Mouse (Mus musculus): Measurements from ENCODE around the gene Gm9045. TPM values are rescaled to one million over a fixed set of nuclear protein-coding genes. Genes with fewer than 3 reads are reported as not detected.
"Not testable (repeated sequence)": the region's sequence is repeated elsewhere in the genome, so short reads cannot be mapped to it uniquely, and the experiment has no call there.

The Gm9045 gene
- 0.06 TPM in 1 of 2 replicates, not detected in the other for polyA plus RNA-seq (2015; fragmentation: Nextera tagmentation; extraction: Ambion mirVana)

DNA sequence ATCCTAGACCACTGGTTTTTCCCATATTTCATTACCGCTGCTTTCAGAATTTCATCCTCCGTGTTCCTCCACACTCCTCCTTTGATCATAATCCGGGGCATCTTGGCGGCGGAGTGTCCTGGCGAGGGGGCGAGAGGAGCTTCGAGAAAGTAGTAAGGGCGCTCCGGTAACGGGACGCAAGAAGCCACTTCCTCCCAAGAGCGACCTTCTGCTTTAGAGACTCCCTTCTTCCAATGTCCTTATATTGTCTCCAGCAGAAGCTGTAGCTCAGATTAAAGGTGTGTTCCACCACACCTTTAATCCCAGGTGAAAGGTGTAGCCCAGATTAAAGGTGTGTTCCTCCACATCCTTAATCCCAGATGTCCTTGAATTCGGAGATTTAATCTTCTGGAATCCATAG, at the start of gene Gm9045:
Gene Gm9045 (minus strand): TSS at position 101 of the 400 bp plus-strand sequence.
- H3K36me3 ChIP-seq (ENCODE audit: insufficient read depth, low read length); H3K27me3 ChIP-seq (replicated peaks; ENCODE audit: insufficient read depth, low read length); ATAC-seq; H3K4me3 ChIP-seq (ENCODE audit: low read depth, low read length); H3K27ac ChIP-seq (ENCODE audit: low read length); H3K9me3 ChIP-seq (ENCODE audit: low read length); H3K4me2 ChIP-seq (replicated peaks; ENCODE audit: low read depth, low read length); H3K9ac ChIP-seq (replicated peaks; ENCODE audit: low read depth); DNase-seq (ENCODE audit: low spot score); H3K4me1 ChIP-seq (ENCODE audit: insufficient read depth, low read depth, low read length): not testable (repeated sequence)
- WGBS = no CpG with 5 or more reads among the region's 14 CpGs

DNA sequence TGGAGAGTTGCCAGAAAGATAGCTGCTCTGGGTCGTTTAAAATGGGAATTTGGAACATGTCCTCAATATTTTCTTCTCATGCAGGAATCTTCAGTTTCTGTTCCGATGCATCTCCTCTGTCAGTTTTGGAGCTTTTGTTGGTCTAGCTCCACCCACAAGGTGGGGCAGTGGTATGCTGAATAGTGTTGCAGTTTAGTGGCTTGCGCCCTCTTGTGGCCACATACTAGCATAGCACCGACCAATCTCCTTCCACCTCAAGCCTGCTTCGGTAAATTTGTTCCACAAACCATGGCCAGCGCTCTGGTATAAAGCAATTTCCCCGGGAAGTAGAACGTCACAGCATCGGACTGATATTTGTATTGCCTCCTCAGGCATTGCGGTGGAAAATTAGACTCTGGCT, 32.8 kb upstream of the Gm9045 start:
- no peak overlapping the region for H3K4me3 ChIP-seq (ENCODE audit: low read depth, low read length)
- H3K4me2 ChIP-seq (replicated peaks; ENCODE audit: low read depth, low read length) = no peak overlapping the region

DNA sequence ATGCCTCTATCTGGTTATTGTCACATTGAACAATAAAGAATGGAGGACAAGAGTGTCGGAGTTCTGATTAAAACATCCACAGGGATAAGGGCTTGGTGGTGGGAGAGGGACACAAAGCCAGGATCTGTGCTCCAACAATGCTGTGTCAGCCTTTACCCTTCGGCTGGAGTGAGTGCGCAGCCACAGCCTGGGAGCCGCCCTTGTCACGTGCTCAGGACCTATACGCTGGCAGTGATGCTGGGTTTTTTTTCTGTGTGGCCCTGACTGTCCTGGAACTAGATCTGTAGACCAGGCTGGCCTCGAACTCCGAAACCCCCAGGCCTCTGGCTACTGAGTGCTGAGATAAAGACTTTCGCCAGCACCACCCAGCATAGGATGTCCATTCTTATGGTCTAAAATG, 31.9 kb upstream of the Gm9045 start:
- ATAC-seq (no peak), DNase-seq (ENCODE audit: low spot score) (no peak)
- no peaks in the 10 kb centered on the region for H3K36me3 ChIP-seq (ENCODE audit: insufficient read depth, low read length)
- H3K27me3 ChIP-seq (replicated peaks; ENCODE audit: insufficient read depth, low read length) = no peaks in the 10 kb centered on the region
- no peak overlapping the region for H3K4me3 ChIP-seq (ENCODE audit: low read depth, low read length)
- H3K27ac ChIP-seq (ENCODE audit: low read length) = no peak overlapping the region
- H3K9me3 ChIP-seq (ENCODE audit: low read length) = no peaks in the 10 kb centered on the region
- no peak overlapping the region for H3K9ac ChIP-seq (replicated peaks; ENCODE audit: low read depth)
- no peak for TF ChIP-seq EP300 (IDR thresholded peaks at IDR 0.05)
- no peak for TF ChIP-seq CTCF (IDR thresholded peaks at IDR 0.05)
- WGBS = 88% methylated on average over 9 of the region's 9 CpGs
- H3K4me1 ChIP-seq (ENCODE audit: insufficient read depth, low read depth, low read length) = no peaks in the 10 kb centered on the region
- no peak overlapping the region for H3K4me2 ChIP-seq (replicated peaks; ENCODE audit: low read depth, low read length)

More for the DNA sequence above, 32.8 kb upstream of the Gm9045 start:
- no peaks in the 10 kb centered on the region for H3K27me3 ChIP-seq (replicated peaks; ENCODE audit: insufficient read depth, low read length)
- DNase-seq (ENCODE audit: low spot score) (peak; percentile 90), ATAC-seq (peak; percentile 82)
- no peaks in the 10 kb centered on the region for H3K4me1 ChIP-seq (ENCODE audit: insufficient read depth, low read depth, low read length)
- peak; percentile 98 for TF ChIP-seq CTCF (IDR thresholded peaks at IDR 0.05)
- no peak for TF ChIP-seq EP300 (IDR thresholded peaks at IDR 0.05)
- no peak overlapping the region for H3K9ac ChIP-seq (replicated peaks; ENCODE audit: low read depth)
- no peak overlapping the region for H3K27ac ChIP-seq (ENCODE audit: low read length)
- no peaks in the 10 kb centered on the region for H3K9me3 ChIP-seq (ENCODE audit: low read length)
- H3K36me3 ChIP-seq (ENCODE audit: insufficient read depth, low read length) = no peaks in the 10 kb centered on the region
- 4% methylated on average over 10 of the region's 10 CpGs for WGBS

DNA sequence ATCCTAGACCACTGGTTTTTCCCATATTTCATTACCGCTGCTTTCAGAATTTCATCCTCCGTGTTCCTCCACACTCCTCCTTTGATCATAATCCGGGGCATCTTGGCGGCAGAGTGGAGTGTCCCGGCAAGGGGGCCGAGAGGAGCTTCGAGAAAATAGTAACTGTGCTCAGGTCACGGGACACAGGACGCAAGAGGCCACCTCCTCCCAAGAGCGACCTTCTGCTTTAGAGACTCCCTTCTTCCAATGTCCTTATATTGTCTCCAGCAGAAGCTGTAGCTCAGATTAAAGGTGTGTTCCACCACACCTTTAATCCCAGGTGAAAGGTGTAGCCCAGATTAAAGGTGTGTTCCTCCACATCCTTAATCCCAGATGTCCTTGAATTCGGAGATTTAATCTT, 16.4 kb upstream of the Gm9045 start, which contains the start of gene Gm9049:
Gene Gm9049 (minus strand): TSS at position 101 of the 400 bp plus-strand sequence.
- not testable (repeated sequence) for H3K27me3 ChIP-seq (replicated peaks; ENCODE audit: insufficient read depth, low read length); H3K4me3 ChIP-seq (ENCODE audit: low read depth, low read length); H3K9me3 ChIP-seq (ENCODE audit: low read length); H3K27ac ChIP-seq (ENCODE audit: low read length); H3K4me2 ChIP-seq (replicated peaks; ENCODE audit: low read depth, low read length); H3K36me3 ChIP-seq (ENCODE audit: insufficient read depth, low read length); DNase-seq (ENCODE audit: low spot score); ATAC-seq; H3K4me1 ChIP-seq (ENCODE audit: insufficient read depth, low read depth, low read length); H3K9ac ChIP-seq (replicated peaks; ENCODE audit: low read depth)
- no CpG with 5 or more reads among the region's 11 CpGs for WGBS

DNA sequence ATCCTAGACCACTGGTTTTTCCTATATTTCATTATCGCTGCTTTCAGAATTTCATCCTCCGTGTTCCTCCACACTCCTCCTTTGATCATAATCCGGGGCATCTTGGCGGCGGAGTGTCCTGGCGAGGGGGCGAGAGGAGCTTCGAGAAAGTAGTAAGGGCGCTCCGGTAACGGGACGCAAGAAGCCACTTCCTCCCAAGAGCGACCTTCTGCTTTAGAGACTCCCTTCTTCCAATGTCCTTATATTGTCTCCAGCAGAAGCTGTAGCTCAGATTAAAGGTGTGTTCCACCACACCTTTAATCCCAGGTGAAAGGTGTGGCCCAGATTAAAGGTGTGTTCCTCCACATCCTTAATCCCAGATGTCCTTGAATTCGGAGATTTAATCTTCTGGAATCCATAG, 10.9 kb upstream of the Gm9045 start, which contains the start of gene Gm9048:
Gene Gm9048 (minus strand): TSS at position 101 of the 400 bp plus-strand sequence.
- H3K27ac ChIP-seq (ENCODE audit: low read length); H3K27me3 ChIP-seq (replicated peaks; ENCODE audit: insufficient read depth, low read length); DNase-seq (ENCODE audit: low spot score); H3K9ac ChIP-seq (replicated peaks; ENCODE audit: low read depth); H3K4me2 ChIP-seq (replicated peaks; ENCODE audit: low read depth, low read length); H3K4me3 ChIP-seq (ENCODE audit: low read depth, low read length); ATAC-seq; H3K4me1 ChIP-seq (ENCODE audit: insufficient read depth, low read depth, low read length); H3K36me3 ChIP-seq (ENCODE audit: insufficient read depth, low read length); H3K9me3 ChIP-seq (ENCODE audit: low read length): not testable (repeated sequence)
- 86% methylated on average over 1 of the region's 14 CpGs for WGBS

DNA sequence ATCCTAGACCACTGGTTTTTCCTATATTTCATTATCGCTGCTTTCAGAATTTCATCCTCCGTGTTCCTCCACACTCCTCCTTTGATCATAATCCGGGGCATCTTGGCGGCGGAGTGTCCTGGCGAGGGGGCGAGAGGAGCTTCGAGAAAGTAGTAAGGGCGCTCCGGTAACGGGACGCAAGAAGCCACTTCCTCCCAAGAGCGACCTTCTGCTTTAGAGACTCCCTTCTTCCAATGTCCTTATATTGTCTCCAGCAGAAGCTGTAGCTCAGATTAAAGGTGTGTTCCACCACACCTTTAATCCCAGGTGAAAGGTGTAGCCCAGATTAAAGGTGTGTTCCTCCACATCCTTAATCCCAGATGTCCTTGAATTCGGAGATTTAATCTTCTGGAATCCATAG, 5.5 kb upstream of the Gm9045 start, which contains the start of gene Gm9046:
Gene Gm9046 (minus strand): TSS at position 101 of the 400 bp plus-strand sequence.
- H3K27ac ChIP-seq (ENCODE audit: low read length); H3K36me3 ChIP-seq (ENCODE audit: insufficient read depth, low read length); DNase-seq (ENCODE audit: low spot score); H3K4me1 ChIP-seq (ENCODE audit: insufficient read depth, low read depth, low read length); H3K9me3 ChIP-seq (ENCODE audit: low read length); ATAC-seq; H3K27me3 ChIP-seq (replicated peaks; ENCODE audit: insufficient read depth, low read length); H3K4me3 ChIP-seq (ENCODE audit: low read depth, low read length); H3K9ac ChIP-seq (replicated peaks; ENCODE audit: low read depth); H3K4me2 ChIP-seq (replicated peaks; ENCODE audit: low read depth, low read length): not testable (repeated sequence)
- no CpG with 5 or more reads among the region's 14 CpGs for WGBS

DNA sequence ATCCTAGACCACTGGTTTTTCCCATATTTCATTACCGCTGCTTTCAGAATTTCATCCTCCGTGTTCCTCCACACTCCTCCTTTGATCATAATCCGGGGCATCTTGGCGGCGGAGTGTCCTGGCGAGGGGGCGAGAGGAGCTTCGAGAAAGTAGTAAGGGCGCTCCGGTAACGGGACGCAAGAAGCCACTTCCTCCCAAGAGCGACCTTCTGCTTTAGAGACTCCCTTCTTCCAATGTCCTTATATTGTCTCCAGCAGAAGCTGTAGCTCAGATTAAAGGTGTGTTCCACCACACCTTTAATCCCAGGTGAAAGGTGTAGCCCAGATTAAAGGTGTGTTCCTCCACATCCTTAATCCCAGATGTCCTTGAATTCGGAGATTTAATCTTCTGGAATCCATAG, 5.3 kb downstream of the Gm9045 start, which contains the start of gene Gm9044:
Gene Gm9044 (minus strand): TSS at position 101 of the 400 bp plus-strand sequence.
- H3K4me3 ChIP-seq (ENCODE audit: low read depth, low read length); H3K27ac ChIP-seq (ENCODE audit: low read length); DNase-seq (ENCODE audit: low spot score); H3K36me3 ChIP-seq (ENCODE audit: insufficient read depth, low read length); ATAC-seq; H3K9me3 ChIP-seq (ENCODE audit: low read length); H3K4me1 ChIP-seq (ENCODE audit: insufficient read depth, low read depth, low read length); H3K27me3 ChIP-seq (replicated peaks; ENCODE audit: insufficient read depth, low read length); H3K9ac ChIP-seq (replicated peaks; ENCODE audit: low read depth); H3K4me2 ChIP-seq (replicated peaks; ENCODE audit: low read depth, low read length): not testable (repeated sequence)
- no CpG with 5 or more reads among the region's 14 CpGs for WGBS

DNA sequence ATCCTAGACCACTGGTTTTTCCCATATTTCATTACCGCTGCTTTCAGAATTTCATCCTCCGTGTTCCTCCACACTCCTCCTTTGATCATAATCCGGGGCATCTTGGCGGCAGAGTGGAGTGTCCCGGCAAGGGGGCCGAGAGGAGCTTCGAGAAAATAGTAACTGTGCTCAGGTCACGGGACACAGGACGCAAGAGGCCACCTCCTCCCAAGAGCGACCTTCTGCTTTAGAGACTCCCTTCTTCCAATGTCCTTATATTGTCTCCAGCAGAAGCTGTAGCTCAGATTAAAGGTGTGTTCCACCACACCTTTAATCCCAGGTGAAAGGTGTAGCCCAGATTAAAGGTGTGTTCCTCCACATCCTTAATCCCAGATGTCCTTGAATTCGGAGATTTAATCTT, 10.8 kb downstream of the Gm9045 start, which contains the start of gene Gm9040:
Gene Gm9040 (minus strand): TSS at position 101 of the 400 bp plus-strand sequence.
- no CpG with 5 or more reads among the region's 11 CpGs for WGBS
- H3K9me3 ChIP-seq (ENCODE audit: low read length); ATAC-seq; H3K4me2 ChIP-seq (replicated peaks; ENCODE audit: low read depth, low read length); H3K4me3 ChIP-seq (ENCODE audit: low read depth, low read length); H3K36me3 ChIP-seq (ENCODE audit: insufficient read depth, low read length); H3K27me3 ChIP-seq (replicated peaks; ENCODE audit: insufficient read depth, low read length); H3K4me1 ChIP-seq (ENCODE audit: insufficient read depth, low read depth, low read length); H3K9ac ChIP-seq (replicated peaks; ENCODE audit: low read depth); H3K27ac ChIP-seq (ENCODE audit: low read length); DNase-seq (ENCODE audit: low spot score): not testable (repeated sequence)
